Mouse (Mus musculus): ENCODE results near the gene Baiap2. TPM values are rescaled to one million over a fixed set of nuclear protein-coding genes. Genes with fewer than 3 reads are reported as not detected.

The Baiap2 gene
- polyA plus RNA-seq, 1 experiment from 2014 or later = 11.0 TPM

GRCm38 (mm10) chr11:120002041-120002440 is 59.5 kb downstream of the Baiap2 start:
- Histone ChIP-seq H3K4me3 (replicated peaks; ENCODE audit: low read depth, low read length) (no peak overlapping the region), H3K4me1 (ENCODE audit: control insufficient read depth, insufficient read depth, low read length) (no peaks in the 10 kb centered on the region), H3K9me3 (ENCODE audit: control insufficient read depth, low read length) (no peaks in the 10 kb centered on the region), H3K36me3 (ENCODE audit: control insufficient read depth, insufficient read depth, low read length) (peaks cover 4% of the 10 kb centered on the region; the same call in 1 of the 2 replicates), H3K9ac (replicated peaks; ENCODE audit: low read length) (no peak overlapping the region), H3K27ac (replicated peaks; ENCODE audit: low read depth, low read length) (no peak overlapping the region), H3K4me2 (ENCODE audit: low read length) (no peak overlapping the region), H3K27me3 (ENCODE audit: control insufficient read depth, insufficient read depth, low read length) (no peaks in the 10 kb centered on the region)
- 69% methylated on average over 5 of the region's 5 CpGs for WGBS
- ATAC-seq (ENCODE audit: low FRiP score, low TSS enrichment) = no peak
- DNase-seq = no peak

GRCm38 (mm10) chr11:120002634-120003220 is 60.2 kb downstream of the Baiap2 start:
- ATAC-seq (ENCODE audit: low FRiP score, low TSS enrichment) (no peak), DNase-seq (no peak)
- 94% methylated on average over 7 of the region's 7 CpGs for WGBS
- H3K36me3 ChIP-seq (ENCODE audit: control insufficient read depth, insufficient read depth, low read length) = peaks cover 4% of the 10 kb centered on the region; the same call in 1 of the 2 replicates
- H3K9ac ChIP-seq (replicated peaks; ENCODE audit: low read length) = no peak overlapping the region
- no peaks in the 10 kb centered on the region for H3K9me3 ChIP-seq (ENCODE audit: control insufficient read depth, low read length)
- H3K4me2 ChIP-seq (ENCODE audit: low read length) = no peak overlapping the region
- H3K27me3 ChIP-seq (ENCODE audit: control insufficient read depth, insufficient read depth, low read length) = no peaks in the 10 kb centered on the region
- H3K27ac ChIP-seq (replicated peaks; ENCODE audit: low read depth, low read length) = no peak overlapping the region
- H3K4me1 ChIP-seq (ENCODE audit: control insufficient read depth, insufficient read depth, low read length) = no peaks in the 10 kb centered on the region
- H3K4me3 ChIP-seq (replicated peaks; ENCODE audit: low read depth, low read length) = no peak overlapping the region

- no peak overlapping the region for H3K4me2 ChIP-seq (ENCODE audit: low read length)
- ATAC-seq (ENCODE audit: low FRiP score, low TSS enrichment) = no peak
These were observed 63.1 kb downstream of the Baiap2 start for GRCm38 (mm10) chr11:120005434-120006317.

GRCm38 (mm10) chr11:120007496-120008080 is 65.0 kb downstream of the Baiap2 start:
- no peak overlapping the region for H3K4me3 ChIP-seq (replicated peaks; ENCODE audit: low read depth, low read length)
- no peak for DNase-seq
- 69% methylated on average over 4 of the region's 4 CpGs for WGBS
- H3K36me3 ChIP-seq (ENCODE audit: control insufficient read depth, insufficient read depth, low read length) = peaks cover 52% of the 10 kb centered on the region
- H3K9me3 ChIP-seq (ENCODE audit: control insufficient read depth, low read length) = no peaks in the 10 kb centered on the region
- no peak for ATAC-seq (ENCODE audit: low FRiP score, low TSS enrichment)
- H3K27me3 ChIP-seq (ENCODE audit: control insufficient read depth, insufficient read depth, low read length) = no peaks in the 10 kb centered on the region
- no peak overlapping the region for H3K9ac ChIP-seq (replicated peaks; ENCODE audit: low read length)
- no peak overlapping the region for H3K27ac ChIP-seq (replicated peaks; ENCODE audit: low read depth, low read length)
- H3K4me2 ChIP-seq (ENCODE audit: low read length) = no peak overlapping the region
- 0 out of 2 replicates have a peak, but pooled peaks cover 8% of the 10 kb centered on the region for H3K4me1 ChIP-seq (ENCODE audit: control insufficient read depth, insufficient read depth, low read length)

More at GRCm38 (mm10) chr11:120005434-120006317, 63.1 kb downstream of the Baiap2 start:
- WGBS = 89% methylated on average over 18 of the region's 18 CpGs
- Histone ChIP-seq H3K36me3 (ENCODE audit: control insufficient read depth, insufficient read depth, low read length) (peaks cover 33% of the 10 kb centered on the region), H3K4me3 (replicated peaks; ENCODE audit: low read depth, low read length) (no peak overlapping the region), H3K27me3 (ENCODE audit: control insufficient read depth, insufficient read depth, low read length) (no peaks in the 10 kb centered on the region), H3K9ac (replicated peaks; ENCODE audit: low read length) (no peak overlapping the region), H3K9me3 (ENCODE audit: control insufficient read depth, low read length) (no peaks in the 10 kb centered on the region), H3K4me1 (ENCODE audit: control insufficient read depth, insufficient read depth, low read length) (no peaks in the 10 kb centered on the region), H3K27ac (replicated peaks; ENCODE audit: low read depth, low read length) (no peak overlapping the region)
- no peak for DNase-seq

- 86% methylated on average over 1 of the region's 1 CpGs for WGBS
- peaks cover 52% of the 10 kb centered on the region for H3K36me3 ChIP-seq (ENCODE audit: control insufficient read depth, insufficient read depth, low read length)
- no peak overlapping the region for H3K4me3 ChIP-seq (replicated peaks; ENCODE audit: low read depth, low read length)
- ATAC-seq (ENCODE audit: low FRiP score, low TSS enrichment) (no peak), DNase-seq (no peak)
- no peaks in the 10 kb centered on the region for H3K27me3 ChIP-seq (ENCODE audit: control insufficient read depth, insufficient read depth, low read length)
- no peak overlapping the region for H3K27ac ChIP-seq (replicated peaks; ENCODE audit: low read depth, low read length)
- no peak overlapping the region for H3K4me2 ChIP-seq (ENCODE audit: low read length)
- H3K9ac ChIP-seq (replicated peaks; ENCODE audit: low read length) = no peak overlapping the region
- H3K9me3 ChIP-seq (ENCODE audit: control insufficient read depth, low read length) = no peaks in the 10 kb centered on the region
- 0 out of 2 replicates have a peak, but pooled peaks cover 8% of the 10 kb centered on the region for H3K4me1 ChIP-seq (ENCODE audit: control insufficient read depth, insufficient read depth, low read length)
These were observed 65.9 kb downstream of the Baiap2 start for GRCm38 (mm10) chr11:120008501-120008900.

GRCm38 (mm10) chr11:120008956-120009355 is 66.4 kb downstream of the Baiap2 start:
- WGBS = 90% methylated on average over 8 of the region's 8 CpGs
- no peak overlapping the region for H3K9ac ChIP-seq (replicated peaks; ENCODE audit: low read length)
- no peaks in the 10 kb centered on the region for H3K9me3 ChIP-seq (ENCODE audit: control insufficient read depth, low read length)
- peaks cover 52% of the 10 kb centered on the region for H3K36me3 ChIP-seq (ENCODE audit: control insufficient read depth, insufficient read depth, low read length)
- H3K4me3 ChIP-seq (replicated peaks; ENCODE audit: low read depth, low read length) = no peak overlapping the region
- ATAC-seq (ENCODE audit: low FRiP score, low TSS enrichment) = no peak
- no peak for DNase-seq
- no peak overlapping the region for H3K4me2 ChIP-seq (ENCODE audit: low read length)
- no peaks in the 10 kb centered on the region for H3K27me3 ChIP-seq (ENCODE audit: control insufficient read depth, insufficient read depth, low read length)
- no peak overlapping the region for H3K27ac ChIP-seq (replicated peaks; ENCODE audit: low read depth, low read length)
- H3K4me1 ChIP-seq (ENCODE audit: control insufficient read depth, insufficient read depth, low read length) = 0 out of 2 replicates have a peak, but pooled peaks cover 8% of the 10 kb centered on the region

- peaks cover 58% of the 10 kb centered on the region for H3K36me3 ChIP-seq (ENCODE audit: control insufficient read depth, insufficient read depth, low read length)
- no peak overlapping the region for H3K9ac ChIP-seq (replicated peaks; ENCODE audit: low read length)
- ATAC-seq (ENCODE audit: low FRiP score, low TSS enrichment) (no peak), DNase-seq (no peak)
- H3K4me2 ChIP-seq (ENCODE audit: low read length) = no peak overlapping the region
- H3K27ac ChIP-seq (replicated peaks; ENCODE audit: low read depth, low read length) = no peak overlapping the region
- H3K4me3 ChIP-seq (replicated peaks; ENCODE audit: low read depth, low read length) = no peak overlapping the region
- no peaks in the 10 kb centered on the region for H3K27me3 ChIP-seq (ENCODE audit: control insufficient read depth, insufficient read depth, low read length)
- WGBS = 88% methylated on average over 20 of the region's 20 CpGs
- no peaks in the 10 kb centered on the region for H3K9me3 ChIP-seq (ENCODE audit: control insufficient read depth, low read length)
- 0 out of 2 replicates have a peak, but pooled peaks cover 8% of the 10 kb centered on the region for H3K4me1 ChIP-seq (ENCODE audit: control insufficient read depth, insufficient read depth, low read length)
These were observed 67.4 kb downstream of the Baiap2 start for GRCm38 (mm10) chr11:120009937-120010336.

GRCm38 (mm10) chr11:120011114-120011760 is 68.7 kb downstream of the Baiap2 start:
- Histone ChIP-seq H3K27me3 (ENCODE audit: control insufficient read depth, insufficient read depth, low read length) (no peaks in the 10 kb centered on the region), H3K4me1 (ENCODE audit: control insufficient read depth, insufficient read depth, low read length) (0 out of 2 replicates have a peak, but pooled peaks cover 8% of the 10 kb centered on the region), H3K9ac (replicated peaks; ENCODE audit: low read length) (no peak overlapping the region), H3K4me2 (ENCODE audit: low read length) (peak overlapping the region; percentile 15; the same call in 1 of the 2 replicates), H3K36me3 (ENCODE audit: control insufficient read depth, insufficient read depth, low read length) (peaks cover 62% of the 10 kb centered on the region), H3K4me3 (replicated peaks; ENCODE audit: low read depth, low read length) (no peak overlapping the region), H3K27ac (replicated peaks; ENCODE audit: low read depth, low read length) (0 out of 2 replicates have a peak overlapping the region, but pooled peaks have one; percentile 26), H3K9me3 (ENCODE audit: control insufficient read depth, low read length) (no peaks in the 10 kb centered on the region)
- 79% methylated on average over 11 of the region's 11 CpGs for WGBS
- DNase-seq (no peak), ATAC-seq (ENCODE audit: low FRiP score, low TSS enrichment) (peak; percentile 38; the same call in 1 of the 2 replicates)

Measured in midbrain, embryonic 14.5 days (tissue).